Mouse (Mus musculus) layer of hippocampus, adult 11-12 months (tissue): ENCODE results near the gene Arhgap19.

Experiments used
- DNase-seq: peaks from one replicate; pipeline ENCODE4 v3.0.0; 2022; ENCODE audit warnings: low spot score

Gene Arhgap19

GRCm38 (mm10) chr19:41831718-41832391, 30.0 kb upstream of the Arhgap19 start:
- DNase-seq: no peak

GRCm38 (mm10) chr19:41831101-41831570, 29.3 kb upstream of the Arhgap19 start:
- no peak for DNase-seq

DNA sequence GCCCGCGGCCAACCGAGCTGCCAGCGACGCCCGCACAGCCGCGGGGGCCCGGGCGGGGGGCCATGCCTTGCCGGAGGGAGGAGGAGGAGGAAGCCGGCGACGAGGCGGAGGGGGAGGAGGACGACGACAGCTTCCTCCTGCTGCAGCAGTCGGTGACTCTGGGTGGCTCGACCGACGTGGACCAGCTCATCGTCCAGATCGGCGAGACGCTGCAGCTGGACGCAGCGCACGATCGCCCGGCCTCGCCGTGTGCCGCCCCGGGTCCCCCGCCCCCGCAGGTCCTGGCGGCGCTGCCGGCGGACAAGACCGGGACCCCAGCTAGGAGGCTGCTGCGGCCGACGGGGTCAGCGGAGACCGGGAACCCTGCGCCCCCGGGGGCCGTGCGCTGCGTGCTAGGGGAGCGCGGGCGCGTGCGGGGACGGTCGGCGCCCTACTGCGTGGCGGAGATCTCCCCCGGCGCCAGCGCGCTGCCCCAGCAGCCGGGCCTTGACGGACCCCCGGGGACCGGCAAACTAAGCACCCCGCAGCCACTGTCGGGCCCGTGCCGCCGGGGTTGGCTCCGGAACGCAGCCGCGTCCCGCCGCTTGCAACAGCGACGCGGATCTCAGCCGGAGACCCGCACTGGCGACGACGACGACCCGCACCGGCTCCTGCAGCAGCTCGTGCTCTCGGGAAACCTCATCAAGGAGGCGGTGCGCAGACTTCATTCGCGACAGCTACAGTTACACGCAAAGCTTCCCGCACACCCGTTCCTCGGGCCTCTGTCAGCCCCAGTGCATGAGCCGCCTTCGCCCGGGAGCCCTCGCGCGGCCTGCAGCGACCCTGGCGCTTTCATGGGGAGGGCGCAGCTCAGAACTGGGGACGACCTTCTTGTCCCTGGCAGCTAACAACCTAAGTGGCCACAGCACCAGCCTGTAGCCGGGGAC, 28.5 kb upstream of the Arhgap19 start:
- peak; percentile 51 for DNase-seq

- peak; percentile 93 for DNase-seq
Measured at GRCm38 (mm10) chr19:41829381-41830105, 27.7 kb upstream of the Arhgap19 start, which contains the start of gene Frat1. Frat1 (plus strand) TSS chr19:41829970.

GRCm38 (mm10) chr19:41828941-41829340, 27.1 kb upstream of the Arhgap19 start:
- no peak for DNase-seq

DNA sequence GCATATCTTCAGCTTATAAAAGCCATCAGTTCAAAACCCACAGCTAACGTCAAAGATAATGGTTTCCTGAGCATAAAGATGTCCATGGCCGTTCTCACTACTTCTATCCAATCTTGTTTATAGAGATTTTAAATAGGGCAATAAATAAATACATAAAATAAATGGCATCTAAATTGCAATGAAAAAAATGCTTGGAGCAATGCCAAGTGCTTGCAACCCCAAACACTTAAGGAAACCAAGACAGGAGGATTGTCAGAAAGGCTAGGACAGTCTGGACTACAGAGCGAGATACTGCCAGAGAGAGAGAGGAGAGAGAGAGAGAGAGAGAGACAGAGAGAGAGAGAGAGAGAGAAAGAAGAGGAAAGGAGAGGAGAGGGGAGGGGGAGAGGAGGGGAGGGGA, 24.7 kb upstream of the Arhgap19 start:
- no peak for DNase-seq

DNA sequence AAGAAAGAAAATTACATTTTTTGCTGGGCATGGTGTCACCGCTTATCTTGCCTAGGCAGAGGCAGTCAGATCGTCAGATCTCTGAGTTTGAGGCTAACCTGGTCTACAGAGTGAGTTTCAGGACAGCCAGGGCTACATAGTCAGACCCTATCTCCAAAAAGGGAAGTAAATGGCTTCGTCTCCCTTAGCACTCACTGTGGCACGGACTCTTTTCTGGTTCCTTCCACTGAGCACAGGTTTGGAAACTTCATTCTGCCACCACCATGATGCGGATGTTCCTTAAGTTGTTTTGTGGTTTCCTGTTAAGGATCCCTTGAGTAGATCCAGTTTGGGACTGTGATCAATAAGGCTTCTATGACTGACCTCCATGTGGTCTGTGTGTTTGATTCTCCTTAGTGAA, 23.1 kb upstream of the Arhgap19 start:
- no peak for DNase-seq

GRCm38 (mm10) chr19:41822589-41822988, 20.7 kb upstream of the Arhgap19 start:
- DNase-seq: no peak

DNA sequence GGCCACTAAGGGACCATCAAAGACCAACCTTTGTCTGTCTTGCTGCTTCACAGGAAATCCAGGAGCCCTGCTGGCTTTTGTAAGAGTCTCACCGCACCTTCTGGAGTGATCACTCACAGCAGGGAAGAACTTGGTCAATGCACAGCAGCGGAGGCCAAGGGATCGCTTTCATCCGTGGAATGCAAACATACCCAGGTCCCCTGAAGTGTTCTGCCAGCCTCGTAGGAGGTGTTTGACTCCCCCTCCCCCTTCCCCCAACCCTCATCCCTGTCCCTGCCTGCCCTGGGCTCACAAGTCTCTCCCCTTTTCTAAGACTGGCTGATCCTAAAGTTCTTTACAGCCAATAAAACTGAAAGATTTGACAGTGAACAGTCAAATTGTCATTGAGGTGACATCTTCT, 19.6 kb upstream of the Arhgap19 start:
- DNase-seq: no peak

DNA sequence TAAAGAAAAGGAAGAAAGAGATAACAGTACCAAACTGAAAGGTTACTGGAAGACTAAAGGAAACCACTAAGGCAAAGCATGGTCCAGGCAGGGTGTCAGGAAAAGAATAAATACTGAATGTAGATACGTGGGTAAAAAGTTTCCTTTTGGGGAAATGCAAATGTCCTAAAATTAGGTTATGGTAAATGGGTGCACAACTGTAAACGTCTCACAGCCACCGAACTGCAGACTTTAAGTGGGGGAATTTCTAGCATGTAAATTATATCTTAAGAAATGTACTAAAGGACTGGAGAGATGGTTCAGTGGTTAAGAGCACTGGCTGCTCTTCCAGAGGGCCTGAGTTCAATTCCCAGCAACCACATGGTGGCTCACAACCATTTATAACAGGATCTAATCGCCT, 16.9 kb upstream of the Arhgap19 start:
- DNase-seq: no peak

- no peak for DNase-seq
Measured at GRCm38 (mm10) chr19:41817325-41817724, 15.5 kb upstream of the Arhgap19 start.

DNA sequence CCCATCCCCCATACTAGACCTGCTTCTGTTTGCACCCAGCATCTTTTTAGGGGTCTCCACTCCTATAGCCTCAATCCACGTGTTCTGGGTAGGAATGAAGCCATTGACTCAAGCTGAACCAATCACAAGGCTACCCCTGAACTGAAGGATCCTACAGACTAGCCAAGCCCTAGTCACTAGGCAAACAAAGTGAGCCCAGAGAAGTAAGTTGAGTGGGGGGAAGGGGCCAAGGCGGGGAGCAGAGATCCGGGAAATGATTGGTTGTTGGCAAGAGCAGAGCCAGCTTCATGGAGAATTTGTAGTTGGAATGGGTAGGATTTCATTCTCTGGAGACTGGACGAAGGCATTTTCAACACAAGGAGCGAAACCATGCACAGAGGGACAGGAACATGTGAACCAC, 15.1 kb upstream of the Arhgap19 start:
- no peak for DNase-seq

DNA sequence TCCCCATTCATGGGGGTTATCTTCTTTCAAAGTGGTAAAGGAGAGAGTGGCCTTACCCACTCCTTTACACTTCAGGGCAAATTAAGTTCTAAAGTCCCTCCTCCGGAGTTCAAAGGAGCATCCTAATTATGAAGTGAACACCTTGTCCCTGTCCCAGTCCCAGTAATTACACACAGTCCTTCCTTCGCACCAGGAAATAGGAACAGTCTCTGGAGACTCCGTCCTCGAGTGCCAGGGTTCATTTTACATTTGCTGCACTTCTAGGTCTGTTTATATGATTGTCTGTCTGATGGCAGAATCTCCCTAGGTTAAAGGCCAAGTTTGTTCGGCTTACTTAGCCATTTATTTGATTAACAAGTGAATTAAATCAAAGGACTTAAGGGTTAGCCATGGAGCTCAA, 14.6 kb upstream of the Arhgap19 start:
- DNase-seq: no peak

DNA sequence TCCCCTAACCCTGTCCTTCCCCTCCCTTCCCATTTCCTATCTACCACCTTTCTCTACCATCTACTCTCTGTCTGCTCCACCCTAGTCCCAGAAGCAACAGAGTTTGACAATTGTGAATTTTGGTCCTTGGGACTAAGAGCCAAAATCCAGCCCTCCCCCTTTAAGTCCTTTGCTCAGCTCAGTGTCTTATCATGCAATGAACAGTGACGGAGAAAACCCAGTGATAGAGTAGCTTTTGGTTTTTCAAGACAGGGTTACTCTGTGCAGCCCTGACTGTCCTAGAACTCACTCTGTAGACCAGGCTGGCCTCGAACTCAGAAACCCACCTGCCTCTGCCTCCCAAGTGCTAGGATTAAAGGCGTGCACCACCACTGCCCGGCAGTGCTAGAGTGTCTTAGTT, 11.5 kb upstream of the Arhgap19 start:
- no peak for DNase-seq

DNA sequence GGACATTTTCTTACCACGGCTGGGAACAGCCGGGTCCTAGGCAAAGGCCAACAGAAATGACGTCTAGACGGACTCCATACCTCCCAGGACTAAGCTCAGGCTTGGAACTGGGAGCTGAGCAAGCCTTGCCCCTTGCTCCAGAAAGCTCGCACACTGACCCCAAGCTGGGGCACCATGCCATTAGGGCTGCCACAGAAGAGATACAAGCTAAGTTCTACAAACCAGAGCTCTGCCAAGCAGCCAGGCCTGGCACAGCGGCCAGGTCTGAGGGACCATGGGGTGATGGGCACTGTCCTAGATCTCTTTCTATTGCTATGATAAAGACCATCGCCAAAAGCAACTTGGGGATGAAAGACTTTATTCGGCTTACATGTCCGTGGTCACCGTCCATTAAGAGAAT, 10.7 kb upstream of the Arhgap19 start:
- DNase-seq: no peak

DNA sequence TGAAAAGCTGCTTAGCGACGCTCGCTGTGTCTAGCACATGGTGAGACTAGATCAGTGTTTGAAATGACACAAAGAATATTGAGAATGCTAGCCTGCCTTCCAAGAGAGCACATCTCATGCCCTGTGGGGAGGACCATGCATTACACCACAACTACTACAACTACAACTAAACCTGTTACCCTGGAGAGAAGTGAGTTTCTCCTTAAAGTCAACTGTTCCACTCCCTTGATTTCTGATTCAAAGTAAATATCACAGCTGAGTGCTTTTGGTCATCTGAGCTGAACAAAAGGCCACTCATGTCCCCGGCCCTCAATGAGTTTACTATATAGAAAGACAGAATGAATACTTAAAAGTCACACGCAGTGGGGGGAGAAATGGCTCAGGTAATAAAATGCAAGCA, 8.2 kb upstream of the Arhgap19 start:
- no peak for DNase-seq

DNA sequence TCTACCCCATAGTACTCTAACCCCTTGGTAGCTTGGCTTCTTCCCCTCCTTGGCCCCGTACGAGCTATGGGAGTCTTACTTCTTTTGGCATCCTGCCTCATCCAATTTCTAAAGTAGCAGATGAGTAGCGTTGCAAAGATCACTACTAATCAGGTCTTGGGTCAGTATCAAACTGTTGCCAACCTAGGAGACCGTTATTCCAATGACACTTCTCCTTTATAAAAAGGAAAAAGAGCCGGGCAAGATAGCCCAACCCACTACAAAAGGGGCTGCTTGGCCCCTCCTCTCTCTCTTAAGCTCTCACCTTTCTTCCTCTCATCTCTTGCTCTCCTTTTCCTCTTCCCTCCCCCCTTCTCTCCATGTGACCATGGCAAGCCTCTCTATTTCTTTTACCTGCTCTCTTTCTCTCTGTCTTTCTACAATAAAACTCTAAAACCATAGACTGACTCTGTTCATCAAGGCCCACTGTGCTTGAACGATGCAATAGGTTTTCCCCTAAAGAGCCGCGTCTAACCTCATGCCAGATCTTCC, 6.3 kb upstream of the Arhgap19 start:
- no peak for DNase-seq

- DNase-seq: no peak
Measured at GRCm38 (mm10) chr19:41807497-41807896, 5.7 kb upstream of the Arhgap19 start.

DNA sequence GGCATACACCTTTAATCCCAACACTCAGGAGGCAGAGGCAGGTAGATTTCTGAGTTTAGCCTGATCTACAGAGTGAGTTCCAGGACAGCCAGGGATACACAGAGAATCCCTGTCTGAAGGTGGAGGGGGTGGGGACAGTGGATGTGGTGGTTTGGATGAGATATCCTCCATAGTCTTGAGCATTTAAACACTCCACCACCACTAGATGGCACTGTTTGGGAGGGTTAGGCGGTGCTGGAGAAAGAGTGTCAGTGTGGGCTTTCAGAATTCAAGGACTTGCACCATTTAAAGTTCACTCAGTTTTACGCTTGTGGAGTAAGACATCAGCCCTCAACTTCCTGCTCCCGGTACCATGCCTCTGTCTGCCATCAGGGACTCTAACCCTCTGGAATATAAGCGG, 4.0 kb upstream of the Arhgap19 start:
- DNase-seq: no peak

- no peak for DNase-seq
Measured at GRCm38 (mm10) chr19:41803322-41803721, 1.5 kb upstream of the Arhgap19 start.

DNA sequence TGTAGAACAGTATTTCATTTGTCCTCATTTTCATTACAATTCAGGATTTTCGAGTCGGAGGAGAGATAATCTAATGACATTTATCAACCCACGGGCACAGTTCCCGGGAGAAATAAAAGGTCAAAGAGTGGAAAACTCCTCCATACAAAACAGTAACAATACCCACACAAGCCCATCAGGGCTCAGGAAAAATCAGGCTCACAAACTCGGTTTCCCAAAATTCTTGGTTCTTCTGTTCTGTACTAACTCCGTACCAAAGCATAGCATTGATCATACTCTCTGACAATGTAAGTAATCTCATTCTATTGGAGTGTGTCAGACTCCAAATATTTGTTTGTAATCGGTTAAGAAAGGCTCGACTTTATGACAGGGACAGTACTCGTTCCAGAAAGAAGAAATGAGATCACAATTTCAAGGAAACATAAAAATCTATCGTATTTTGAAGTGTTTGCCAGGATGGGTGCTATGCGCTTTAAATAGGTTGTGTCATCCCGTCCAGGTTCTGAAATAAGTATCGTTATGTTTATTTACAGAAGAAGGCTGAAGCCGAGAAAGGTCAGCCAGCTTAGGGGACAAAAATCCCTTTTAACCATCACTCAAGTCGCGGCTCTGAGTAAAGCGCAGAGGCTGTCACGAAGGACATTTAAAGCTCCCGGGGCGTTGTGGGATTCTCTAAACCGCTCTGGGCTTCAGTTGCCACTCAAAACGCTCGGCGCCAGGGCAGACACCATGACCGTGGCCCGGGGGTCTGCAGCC, 683 bp downstream of the Arhgap19 start:
- no peak for DNase-seq

DNA sequence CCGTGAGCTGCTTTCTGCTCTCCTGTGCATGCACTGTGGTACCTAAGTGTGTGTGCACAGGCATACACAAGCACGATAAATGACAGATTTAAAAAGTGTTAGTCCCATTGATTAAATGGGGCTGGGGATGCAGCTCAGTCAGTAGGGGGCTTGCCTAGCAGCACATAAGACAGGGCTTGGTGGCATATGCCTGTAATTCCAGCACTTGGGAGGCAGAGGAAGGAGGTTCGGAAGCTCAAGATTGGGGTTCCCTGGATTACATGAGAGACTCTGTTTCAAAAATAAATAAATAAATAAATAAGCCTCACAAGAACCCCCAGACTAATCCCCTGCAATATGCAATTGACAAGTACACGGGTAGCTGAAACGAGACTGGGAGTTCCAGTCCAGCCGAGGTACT, 1.4 kb downstream of the Arhgap19 start:
- DNase-seq: no peak
